Comparison of ENCODE assay signal across 15 mouse cellular contexts in the genomic region with DNA sequence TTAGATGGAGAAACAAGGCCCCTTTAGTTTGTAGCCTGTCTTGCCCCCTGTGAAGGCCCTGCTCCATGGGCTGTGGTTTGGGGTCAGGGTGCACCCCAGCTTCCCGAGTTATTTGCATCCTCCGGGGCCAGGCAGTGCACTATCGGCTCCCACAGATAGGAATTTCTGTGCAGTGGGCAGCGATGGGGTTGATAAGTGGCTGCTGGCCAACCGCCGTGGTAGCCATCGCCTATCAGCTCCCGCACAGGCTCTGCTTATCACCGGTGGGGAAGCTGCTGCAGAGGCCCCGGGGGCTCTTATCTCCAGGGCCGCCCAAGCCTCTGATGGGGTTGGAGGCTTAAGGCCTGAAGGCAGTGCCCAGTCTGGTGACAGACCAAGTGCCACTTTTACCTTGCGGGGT. TPM values are rescaled to one million over a fixed set of nuclear protein-coding genes. Genes with fewer than 3 reads are reported as not detected.
A peak's percentile ranks its signal among the peaks of the same experiment; 100 is the strongest.
DNase-seq lines count a peak whose midpoint lies in the region; ATAC-seq and TF ChIP-seq lines count a peak whose summit lies in the region.
"Had no signal": no experiment of that assay in that cellular context is flagged by ENCODE, and none has a peak within 500 bp of the region (broad histone marks: within the 10 kb centered on the region; RNA-seq: fewer than 3 reads in every experiment).

No protein-coding gene starts in this region.

- ATAC-seq in heart, embryonic 16.5 days (replicated peaks; ENCODE audit: extremely low read depth, insufficient read depth, low FRiP score): no peak
- peak; percentile 68 for ATAC-seq in G1E (ENCODE audit: extremely low read depth, insufficient number of reproducible peaks, low FRiP score, poor library complexity, severe bottlenecking)
- peak; percentile 90 for ATAC-seq in liver, embryonic 15.5 days (ENCODE audit: insufficient read depth)
- ATAC-seq: CD4-positive, CD25-positive, alpha-beta regulatory T cell, adult 4 months; lung, postnatal 0 days had no signal

- H3K4me2 ChIP-seq in heart, embryonic 16.5 days (ENCODE audit: low read depth, low read length): no peak overlapping the region
- H3K4me2 ChIP-seq in liver, embryonic 15.5 days: peak overlapping the region; percentile 71
- H3K4me2 ChIP-seq: forebrain, embryonic 12.5 days had no signal

- no peaks in the 10 kb centered on the region for H3K9me3 ChIP-seq in heart, embryonic 16.5 days (replicated peaks; ENCODE audit: control insufficient read depth, low read length)
- H3K9me3 ChIP-seq in G1E (replicated peaks): no peaks in the 10 kb centered on the region
- H3K9me3 ChIP-seq in embryonic facial prominence, embryonic 10.5 days: no peaks in the 10 kb centered on the region
- H3K9me3 ChIP-seq in liver, embryonic 15.5 days (replicated peaks): no peaks in the 10 kb centered on the region
- H3K9me3 ChIP-seq: forebrain, embryonic 12.5 days had no signal

- no peak for TF ChIP-seq CTCF in G1E (IDR thresholded peaks at IDR 0.05; ENCODE audit: low read depth, low read length)

- peak overlapping the region; percentile 50 for H3K27ac ChIP-seq in heart, embryonic 16.5 days (ENCODE audit: low read length)
- peak overlapping the region; percentile 63; the same call in 1 of the 2 replicates for H3K27ac ChIP-seq in embryonic facial prominence, embryonic 10.5 days (replicated peaks)
- peak overlapping the region; percentile 95 for H3K27ac ChIP-seq in liver, embryonic 15.5 days (replicated peaks)
- H3K27ac ChIP-seq: forebrain, embryonic 12.5 days had no signal

- peaks cover 49% of the 10 kb centered on the region for H3K4me1 ChIP-seq in heart, embryonic 16.5 days (ENCODE audit: control insufficient read depth, insufficient read depth, low read length)
- peaks cover 100% of the 10 kb centered on the region for H3K4me1 ChIP-seq in G1E (ENCODE audit: insufficient read depth, low read depth, low read length)
- peaks cover 41% of the 10 kb centered on the region for H3K4me1 ChIP-seq in embryonic facial prominence, embryonic 10.5 days
- peaks cover 100% of the 10 kb centered on the region for H3K4me1 ChIP-seq in liver, embryonic 15.5 days (replicated peaks)

- DNase-seq in heart, adult 11 months: no peak
- peak; percentile 88 for DNase-seq in G1E (ENCODE audit: low spot score)
- no peak for DNase-seq in embryonic facial prominence, embryonic 10.5 days (ENCODE audit: low spot score)
- DNase-seq in Muller cell, postnatal 12 days (ENCODE audit: inconsistent ontology term): no peak
- no peak for DNase-seq in adrenal gland, adult 2 months
- DNase-seq in cerebellum, adult 9-11 months: no peak
- DNase-seq: kidney, adult 11 months; layer of hippocampus, adult 9-11 months; thymus, adult 18-20 months had no signal

- H3K4me3 ChIP-seq in heart, embryonic 16.5 days (ENCODE audit: low read length): no peak overlapping the region
- H3K4me3 ChIP-seq in G1E (ENCODE audit: low read depth, low read length): peak overlapping the region; percentile 61; the same call in 1 of the 2 replicates
- H3K4me3 ChIP-seq in embryonic facial prominence, embryonic 10.5 days: no peak overlapping the region
- H3K4me3 ChIP-seq in liver, embryonic 15.5 days (replicated peaks): peak overlapping the region; percentile 32
- H3K4me3 ChIP-seq: forebrain, embryonic 12.5 days had no signal

- no peak overlapping the region for H3K9ac ChIP-seq in heart, embryonic 16.5 days (ENCODE audit: low read length)
- H3K9ac ChIP-seq in liver, embryonic 15.5 days: peak overlapping the region; percentile 65
- H3K9ac ChIP-seq: forebrain, embryonic 12.5 days had no signal

- H3K27me3 ChIP-seq in heart, embryonic 16.5 days (ENCODE audit: control insufficient read depth, insufficient read depth, low read length): no peaks in the 10 kb centered on the region
- H3K27me3 ChIP-seq in G1E (ENCODE audit: insufficient read depth, low read length): no peaks in the 10 kb centered on the region
- no peaks in the 10 kb centered on the region for H3K27me3 ChIP-seq in embryonic facial prominence, embryonic 10.5 days (replicated peaks; ENCODE audit: low read depth, poor library complexity, severe bottlenecking)
- H3K27me3 ChIP-seq in liver, embryonic 15.5 days: no peaks in the 10 kb centered on the region

- 11% methylated on average over 12 of the region's 12 CpGs for WGBS in heart, embryonic 16.5 days
- 86% methylated on average over 12 of the region's 12 CpGs for whole genome bisulfite sequencing in embryonic facial prominence, embryonic 10.5 days
- WGBS in liver, embryonic 15.5 days (ENCODE audit: insufficient replicate concordance): 5% methylated on average over 12 of the region's 12 CpGs

- H3K36me3 ChIP-seq in heart, embryonic 16.5 days (ENCODE audit: control insufficient read depth, insufficient read depth): peaks cover 9% of the 10 kb centered on the region; the same call in 1 of the 2 replicates
- peaks cover 99% of the 10 kb centered on the region for H3K36me3 ChIP-seq in G1E (replicated peaks)
- H3K36me3 ChIP-seq in embryonic facial prominence, embryonic 10.5 days (replicated peaks): peaks cover 21% of the 10 kb centered on the region
- peaks cover 96% of the 10 kb centered on the region for H3K36me3 ChIP-seq in liver, embryonic 15.5 days (replicated peaks)
- H3K36me3 ChIP-seq: forebrain, embryonic 12.5 days had no signal

RNA-seq across cellular contexts. Expression of a gene that starts 27.3 kb away (rescaled TPM):
- 2.9 and 3.1 TPM in 2 replicates for polyA plus RNA-seq in heart, embryonic 16.5 days (2015; fragmentation: Nextera tagmentation; extraction: Ambion mirVana)
- 254 and 292 TPM in 2 replicates for total RNA-seq in G1E (2014; fragmentation: Nextera tagmentation)
- 53.1 and 54.4 TPM in 2 replicates for total RNA-seq in G1E (2017)
- polyA plus RNA-seq in G1E (2012): 1,150 and 1,251 TPM in 2 replicates
- polyA plus RNA-seq in embryonic facial prominence, embryonic 10.5 days (2016; fragmentation: Nextera tagmentation; extraction: Ambion mirVana): 1.5 and 2.0 TPM in 2 replicates
- 12.0 and 14.9 TPM in 2 replicates for polyA plus RNA-seq in liver, embryonic 15.5 days (2015; fragmentation: Nextera tagmentation; extraction: Ambion mirVana)
- 10 to 100 TPM; 16.0 to 24.2 TPM for total RNA-seq in adrenal gland, adult 2 months (2021)
- polyA plus RNA-seq in adrenal gland, adult 2 months (2012; rRNA removed): 37.4 and 60.4 TPM in 2 replicates

RNA-seq across cellular contexts. Expression of a gene that starts 51.3 kb away (rescaled TPM):
- polyA plus RNA-seq in heart, embryonic 16.5 days (2015; fragmentation: Nextera tagmentation; extraction: Ambion mirVana): not detected in 2 replicates
- total RNA-seq in G1E (2014; fragmentation: Nextera tagmentation): not detected in 2 replicates
- total RNA-seq in G1E (2017): not detected in 2 replicates
- not detected in 2 replicates for polyA plus RNA-seq in G1E (2012)
- not detected in 2 replicates for polyA plus RNA-seq in embryonic facial prominence, embryonic 10.5 days (2016; fragmentation: Nextera tagmentation; extraction: Ambion mirVana)
- polyA plus RNA-seq in liver, embryonic 15.5 days (2015; fragmentation: Nextera tagmentation; extraction: Ambion mirVana): not detected in 2 replicates
- not detected for total RNA-seq in adrenal gland, adult 2 months (2021)
- not detected in 2 replicates for polyA plus RNA-seq in adrenal gland, adult 2 months (2012; rRNA removed)
- total RNA-seq: gastrocnemius, postnatal 4 days had no signal
- polyA plus RNA-seq: CD4-positive, CD25-positive, alpha-beta regulatory T cell, adult 4 months; forebrain, embryonic 12.5 days; lung, postnatal 0 days had no signal

Comparison
In these comparisons a context has a peak if more than half of its experiments do, and no peak if none do; other contexts are left out.
1. H3K4me3 ChIP-seq: peak in G1E (single experiment) and liver, embryonic 15.5 days (single experiment); none in heart, embryonic 16.5 days (single experiment) and embryonic facial prominence, embryonic 10.5 days (single experiment).
2. RNA of a gene that starts 27.3 kb away (polyA plus RNA-seq): 1,150 to 1,251 TPM in G1E; 37.4 to 60.4 TPM in adrenal gland, adult 2 months, 12.0 to 14.9 TPM in liver, embryonic 15.5 days, 2.9 to 3.1 TPM in heart, embryonic 16.5 days and 1.5 to 2.0 TPM in embryonic facial prominence, embryonic 10.5 days; every median in the first group is over 10 times any median in the second.
3. Peak in every context shown above with its lines, with median percentiles within 50 percentile points of each other: H3K27ac ChIP-seq.